Mouse (Mus musculus): Measurements from ENCODE around the gene E2f2.

The E2f2 gene

GRCm38 (mm10) chr4:136199562-136200292, 27.5 kb downstream of the E2f2 start:
- DNase-seq (ENCODE audit: inconsistent ontology term): no peak

- DNase-seq (ENCODE audit: inconsistent ontology term): peak; percentile 53
Measured at GRCm38 (mm10) chr4:136202509-136202908, 30.3 kb downstream of the E2f2 start.

GRCm38 (mm10) chr4:136204775-136205174, 32.6 kb downstream of the E2f2 start:
- DNase-seq (ENCODE audit: inconsistent ontology term): no peak

GRCm38 (mm10) chr4:136206033-136206893, 34.1 kb downstream of the E2f2 start, which contains the start of gene Asap3:
Gene Asap3, plus strand, starts transcription at chr4:136206365.
- DNase-seq (ENCODE audit: inconsistent ontology term): peak; percentile 99

DNA sequence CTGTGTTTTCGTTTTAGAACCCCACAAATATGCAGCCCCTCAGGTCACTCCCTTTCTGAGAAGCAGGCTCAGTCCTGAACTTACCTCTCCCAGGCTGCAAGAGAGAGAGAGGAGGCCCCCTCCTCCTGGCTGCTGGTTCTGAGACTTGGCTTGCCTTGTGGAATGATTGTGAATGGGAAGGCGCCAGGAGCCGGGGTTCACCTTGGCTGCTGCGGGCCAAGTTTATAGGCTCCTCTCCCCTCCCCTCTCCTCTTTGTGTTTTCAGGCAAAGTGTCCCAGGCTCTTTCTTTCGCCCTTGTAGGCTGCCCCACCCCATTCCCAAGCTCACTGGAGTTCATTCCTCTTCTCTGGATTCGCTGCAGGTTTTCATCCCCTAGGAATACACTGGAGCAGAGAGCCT, 34.7 kb downstream of the E2f2 start:
- DNase-seq (ENCODE audit: inconsistent ontology term): peak; percentile 20

- no peak for DNase-seq (ENCODE audit: inconsistent ontology term)
Measured at GRCm38 (mm10) chr4:136210931-136211330, 38.7 kb downstream of the E2f2 start.

- DNase-seq (ENCODE audit: inconsistent ontology term): no peak
Measured at GRCm38 (mm10) chr4:136213629-136214028, 41.4 kb downstream of the E2f2 start.

GRCm38 (mm10) chr4:136214828-136215227, 42.6 kb downstream of the E2f2 start:
- no peak for DNase-seq (ENCODE audit: inconsistent ontology term)

GRCm38 (mm10) chr4:136215576-136215975, 43.4 kb downstream of the E2f2 start:
- no peak for DNase-seq (ENCODE audit: inconsistent ontology term)

GRCm38 (mm10) chr4:136217063-136217462, 44.9 kb downstream of the E2f2 start:
- no peak for DNase-seq (ENCODE audit: inconsistent ontology term)

GRCm38 (mm10) chr4:136218595-136219214, 46.5 kb downstream of the E2f2 start:
- DNase-seq (ENCODE audit: inconsistent ontology term): peak; percentile 76

DNA sequence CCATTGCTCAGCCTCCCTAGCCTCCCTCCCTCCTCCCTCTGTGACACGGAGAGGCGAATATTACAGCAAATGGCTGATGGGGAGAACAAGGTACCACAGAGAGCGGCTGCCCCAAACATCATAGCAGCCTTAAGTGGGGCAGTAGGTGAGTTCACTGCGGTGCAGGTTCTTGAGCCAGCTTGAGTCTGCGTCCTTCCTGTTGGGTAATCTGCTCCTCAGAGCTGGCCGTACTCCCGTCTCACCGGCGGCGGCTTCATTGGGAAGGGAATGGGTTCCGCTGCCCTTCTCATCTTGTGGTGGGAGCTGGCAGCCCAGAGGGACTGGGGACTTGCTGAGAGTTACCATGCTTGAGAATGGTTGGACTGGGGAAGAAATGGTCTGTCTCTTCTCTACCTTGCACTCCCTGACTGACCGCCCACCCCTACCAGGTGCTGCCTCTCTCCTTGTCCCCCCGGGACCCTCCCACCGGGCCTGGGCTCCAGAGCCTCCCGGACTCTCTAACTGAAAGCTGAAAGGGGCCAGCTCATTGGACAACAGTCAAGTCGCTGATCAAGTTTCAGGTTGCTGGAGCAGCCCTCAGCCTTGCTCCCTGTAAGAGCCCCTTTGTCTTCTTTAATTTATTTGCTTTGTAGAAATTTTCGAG, 48.1 kb downstream of the E2f2 start:
- DNase-seq (ENCODE audit: inconsistent ontology term): peak; percentile 20

DNA sequence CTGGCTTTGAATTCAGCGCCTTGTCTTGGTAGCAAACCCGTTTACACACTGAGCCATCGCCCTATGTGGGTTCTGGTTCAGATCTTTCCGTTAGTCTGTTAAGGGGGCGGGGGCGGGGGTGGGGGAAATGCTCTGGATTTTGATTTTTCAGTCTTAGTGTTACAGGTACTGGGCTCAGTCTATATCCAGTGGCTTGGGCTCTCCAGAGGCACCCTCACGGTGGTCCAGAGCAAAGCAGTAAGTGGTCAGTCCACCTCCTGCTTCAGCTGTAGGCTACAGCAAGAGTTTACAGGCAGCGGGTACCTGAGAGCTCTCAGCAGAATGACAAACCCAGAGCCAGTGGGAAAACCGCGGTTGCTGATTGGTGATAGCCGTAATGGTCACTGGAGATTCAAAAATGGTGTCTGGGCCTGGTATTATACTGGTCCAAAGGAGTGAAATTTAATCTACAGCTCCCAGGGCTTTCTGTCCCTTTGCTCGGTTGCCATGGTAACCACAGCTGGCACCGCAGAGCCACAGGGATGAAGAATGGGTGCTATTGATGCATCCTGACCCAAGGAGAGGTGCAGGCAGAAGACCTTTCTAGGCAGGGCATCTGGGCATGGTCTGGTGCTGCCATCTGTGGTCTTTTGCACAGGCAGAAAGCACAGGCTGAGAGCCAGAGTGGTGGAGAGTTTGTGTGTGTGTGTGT, 51.5 kb downstream of the E2f2 start:
- DNase-seq (ENCODE audit: inconsistent ontology term): peak; percentile 45

DNA sequence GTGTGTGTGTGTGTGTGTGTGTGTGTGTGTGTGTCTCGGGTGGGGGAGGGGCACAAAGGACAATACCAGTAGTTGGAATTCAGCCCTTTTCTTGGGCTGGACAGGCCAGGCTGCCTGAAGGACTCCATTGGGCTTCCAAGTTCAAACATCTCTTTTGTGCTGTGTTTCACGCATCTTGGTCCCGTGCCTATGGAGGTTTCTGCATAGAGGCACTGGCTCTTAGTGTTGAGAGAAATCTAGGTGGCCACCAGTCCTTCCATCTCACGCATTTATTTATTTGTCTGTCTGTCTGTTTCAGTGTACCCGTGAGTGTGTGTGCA, 52.0 kb downstream of the E2f2 start:
- no peak for DNase-seq (ENCODE audit: inconsistent ontology term)

- DNase-seq (ENCODE audit: inconsistent ontology term): no peak
Measured at GRCm38 (mm10) chr4:136224677-136225460, 52.7 kb downstream of the E2f2 start.

DNA sequence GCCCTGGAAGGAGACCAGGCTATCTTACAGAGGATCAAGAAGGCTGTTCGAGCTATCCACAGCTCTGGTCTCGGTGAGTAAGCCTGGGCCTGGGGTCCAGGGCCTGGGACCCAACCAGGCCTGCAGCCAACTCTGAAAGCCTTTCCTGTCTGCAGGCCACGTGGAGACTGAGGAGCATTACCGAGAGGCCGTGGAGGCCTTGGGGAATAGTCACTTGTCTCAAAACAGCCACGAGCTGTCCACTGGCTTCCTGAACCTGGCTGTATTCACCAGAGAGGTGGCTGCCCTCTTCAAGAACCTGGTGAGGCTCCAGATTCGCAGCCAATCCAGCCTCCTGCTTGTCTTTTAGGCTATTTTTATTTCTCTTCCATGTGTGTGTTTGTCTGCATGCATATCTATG, 55.2 kb downstream of the E2f2 start:
- DNase-seq (ENCODE audit: inconsistent ontology term): no peak

GRCm38 (mm10) chr4:136228640-136229039, 56.4 kb downstream of the E2f2 start:
- no peak for DNase-seq (ENCODE audit: inconsistent ontology term)

- DNase-seq (ENCODE audit: inconsistent ontology term): no peak
Measured at GRCm38 (mm10) chr4:136238669-136239068, 66.5 kb downstream of the E2f2 start.

DNA sequence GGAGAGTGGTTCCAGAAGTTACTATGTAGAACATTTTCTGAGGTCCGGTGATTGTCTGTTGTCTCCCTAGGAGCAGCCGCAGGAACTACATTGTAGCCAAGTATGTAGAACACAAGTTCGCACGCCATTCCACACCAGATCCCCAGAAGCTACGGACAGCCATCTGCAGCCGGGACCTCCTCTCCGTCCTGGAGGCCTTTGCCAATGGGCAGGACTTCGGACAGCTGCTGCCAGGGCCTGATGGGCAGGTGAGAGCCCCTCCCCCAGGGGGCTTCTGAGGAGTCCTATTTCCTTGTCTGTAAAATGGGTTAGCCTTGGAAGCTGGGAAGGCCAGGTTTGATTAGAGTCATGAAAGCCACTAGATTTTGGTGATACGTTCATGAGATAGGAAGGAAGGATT, 66.9 kb downstream of the E2f2 start:
- no peak for DNase-seq (ENCODE audit: inconsistent ontology term)

- DNase-seq (ENCODE audit: inconsistent ontology term): peak; percentile 84
Measured at GRCm38 (mm10) chr4:136239622-136240021, 67.4 kb downstream of the E2f2 start.

GRCm38 (mm10) chr4:136240123-136240522, 67.9 kb downstream of the E2f2 start:
- no peak for DNase-seq (ENCODE audit: inconsistent ontology term)
